Mouse (Mus musculus): ENCODE data around the gene Lrrc27.

GRCm38 (mm10) chr7:139270738-139271137, 58.0 kb downstream of the Lrrc27 start:
- TF ChIP-seq POLR2A (IDR thresholded peaks at IDR 0.05; ENCODE audit: low read depth, low read length) (no peak), CTCF (conservative IDR thresholded peaks at IDR 0.05; ENCODE audit: insufficient read depth, insufficient read length, low read depth, low read length) (no peak)

All from kidney, adult 2 months (tissue).